Mouse (Mus musculus) forebrain, embryonic 11.5 days (tissue): ENCODE data around the gene Xkr8. TPM values are rescaled to one million over a fixed set of nuclear protein-coding genes. Genes with fewer than 3 reads are reported as not detected.

Experiments used
- ATAC-seq: fragments of 200-750 bp; cut with Nextera tagmentation; replicated peaks from 2 replicates; pipeline ENCODE4 v1.8.0; 2017; ENCODE audit warnings: moderate TSS enrichment; ENCODE audit not compliant: low FRiP score
- DNase-seq: peaks from one replicate; pipeline ENCODE4 v3.0.0-alpha.2; 2017; ENCODE audit warnings: low spot score
- H3K27ac ChIP-seq: fragments of 300-500 bp; sonication (generic); 2 replicates; pipeline ENCODE4 v1.5.1; 2014; ENCODE audit warnings: low read depth, low read length
- H3K27me3 ChIP-seq: fragments of 300-500 bp; sonication (generic); 2 replicates; pipeline ENCODE4 v1.6.1; 2014; ENCODE audit warnings: mild to moderate bottlenecking, low read length, mixed read lengths; ENCODE audit not compliant: control insufficient read depth, insufficient read depth
- H3K36me3 ChIP-seq: fragments of 300-500 bp; sonication (generic); 2 replicates; pipeline ENCODE4 v1.6.1; 2014; ENCODE audit warnings: mild to moderate bottlenecking, low read length, moderate library complexity, mixed read lengths; ENCODE audit not compliant: control insufficient read depth, insufficient read depth
- H3K4me1 ChIP-seq: fragments of 300-500 bp; sonication (generic); replicated peaks from 2 replicates; pipeline ENCODE4 v1.6.1; 2014; ENCODE audit warnings: low read length, mixed read lengths; ENCODE audit not compliant: control insufficient read depth, insufficient read depth
- H3K4me2 ChIP-seq: fragments of 300-500 bp; sonication (generic); 2 replicates; pipeline ENCODE4 v1.6.1; 2014; ENCODE audit warnings: low read depth, mild to moderate bottlenecking, low read length, moderate library complexity, mixed read lengths; ENCODE audit not compliant: severe bottlenecking
- H3K4me3 ChIP-seq: fragments of 300-500 bp; sonication (generic); 2 replicates; pipeline ENCODE4 v1.5.1; 2014; ENCODE audit warnings: low read depth, low read length
- H3K9ac ChIP-seq: fragments of 300-500 bp; sonication (generic); 2 replicates; pipeline ENCODE4 v1.6.1; 2014; ENCODE audit warnings: low read length
- H3K9me3 ChIP-seq: fragments of 300-500 bp; sonication (generic); 2 replicates; pipeline ENCODE4 v1.6.1; 2016; ENCODE audit warnings: low read length, mixed read lengths; ENCODE audit not compliant: control insufficient read depth
- WGBS: fragments of 180-500 bp; shearing (Covaris S2); extraction: QIAGEN DNeasy Blood & Tissue Kit; methylation state at CpG from one replicate; pipeline ENCODE4 v1.1.7; 2014; 5-methylcytosine and 5-hydroxymethylcytosine counted together
- polyA plus RNA-seq: library from polyadenylated mRNA; unstranded; fragments of >200 nt; fragmentation: Nextera tagmentation; extraction: Ambion mirVana; gene quantifications from 2 replicates; pipeline ENCODE4 v1.2.1, GENCODE M21; 2014

The Xkr8 gene
- polyA plus RNA-seq, 1 experiment from 2014 or later: 4.8 TPM

DNA sequence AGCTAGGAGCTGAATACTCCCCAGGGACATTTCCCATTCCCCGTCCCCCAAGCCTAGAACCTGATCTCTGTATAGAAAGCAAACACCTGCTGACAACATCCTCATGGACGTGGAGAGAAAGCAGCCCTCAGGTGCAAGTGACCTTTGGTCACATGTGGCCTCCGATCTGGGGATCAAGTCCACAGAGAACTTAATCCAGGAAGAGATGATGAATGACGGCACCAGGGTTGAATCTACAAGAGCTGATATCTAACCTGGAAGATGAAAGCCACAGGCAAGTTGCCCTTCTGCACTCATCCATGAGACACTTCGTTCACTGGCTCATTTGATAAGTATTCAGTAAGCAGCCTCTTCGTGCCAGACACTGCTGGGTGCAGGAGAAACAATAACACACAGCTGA lies 30.3 kb upstream of the Xkr8 start:
- no peaks in the 10 kb centered on the region for H3K4me1 ChIP-seq
- no peak overlapping the region for H3K27ac ChIP-seq
- no peak overlapping the region for H3K4me2 ChIP-seq
- H3K9me3 ChIP-seq: no peaks in the 10 kb centered on the region
- peaks cover under 1% of the 10 kb centered on the region; the same call in 1 of the 2 replicates for H3K27me3 ChIP-seq
- WGBS: 86% methylated on average over 6 of the region's 6 CpGs
- no peaks in the 10 kb centered on the region for H3K36me3 ChIP-seq
- ATAC-seq (no peak), DNase-seq (no peak)
- no peak overlapping the region for H3K9ac ChIP-seq
- H3K4me3 ChIP-seq: no peak overlapping the region

DNA sequence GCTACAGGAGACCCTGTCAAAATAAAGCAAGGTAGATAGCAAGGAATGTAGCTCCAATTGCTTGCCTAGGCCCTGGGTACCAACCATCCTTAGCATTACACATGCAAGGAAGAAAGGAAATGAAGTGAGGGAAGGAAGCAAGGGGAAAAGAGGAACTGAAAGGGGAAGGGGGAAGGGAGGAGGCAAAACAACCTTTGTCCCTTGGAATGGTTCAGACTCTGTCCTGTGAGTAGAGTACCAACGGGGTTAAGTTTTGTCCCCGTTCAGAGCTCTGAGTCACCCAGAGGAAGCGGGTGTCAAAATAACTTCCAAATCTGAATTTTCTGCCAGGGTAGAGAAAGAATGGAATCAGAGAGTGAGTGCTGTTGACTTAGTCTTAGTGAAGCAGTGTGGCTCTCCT lies 27.9 kb upstream of the Xkr8 start:
- Histone ChIP-seq H3K36me3 (no peaks in the 10 kb centered on the region), H3K4me2 (no peak overlapping the region), H3K4me3 (no peak overlapping the region), H3K9me3 (no peaks in the 10 kb centered on the region), H3K27ac (no peak overlapping the region), H3K27me3 (peaks cover 2% of the 10 kb centered on the region; the same call in 1 of the 2 replicates), H3K4me1 (peaks cover 5% of the 10 kb centered on the region; the same call in 1 of the 2 replicates), H3K9ac (no peak overlapping the region)
- DNase-seq (no peak), ATAC-seq (no peak)
- WGBS: 78% methylated on average over 3 of the region's 3 CpGs

DNA sequence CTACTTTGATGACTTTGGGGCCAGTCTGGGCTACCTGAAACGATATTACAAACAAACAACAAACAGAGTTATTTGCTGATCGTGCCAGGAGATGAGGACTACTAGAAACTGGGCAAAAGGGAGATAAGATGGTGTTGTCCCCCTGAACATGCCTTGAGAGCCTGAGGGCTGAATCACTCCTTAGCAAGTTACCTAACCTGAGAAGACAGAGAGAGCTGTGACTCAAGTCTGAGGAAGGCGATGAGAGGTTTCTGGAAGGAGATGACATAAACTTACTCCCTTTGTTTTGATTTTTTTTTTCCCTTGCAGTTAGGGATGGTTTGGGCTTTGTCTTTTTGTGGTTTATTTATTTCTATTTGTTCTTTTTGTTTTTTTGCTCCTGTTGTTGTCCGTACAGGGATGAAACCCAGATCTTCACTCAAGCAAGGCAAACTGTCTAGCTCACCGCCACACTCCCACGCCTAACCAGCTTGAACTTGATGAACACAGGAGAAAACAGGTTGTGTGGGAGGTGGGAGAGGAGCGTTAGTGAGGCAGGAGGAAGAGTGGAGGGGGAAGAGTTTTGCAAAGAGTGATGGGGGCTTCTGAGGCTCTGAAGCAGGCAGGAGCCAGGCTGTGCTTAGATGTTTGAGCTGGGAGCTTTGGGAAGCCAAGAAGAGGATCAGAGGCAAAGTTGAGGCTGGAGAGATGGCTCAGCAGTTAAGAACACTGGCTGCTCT lies 25.4 kb upstream of the Xkr8 start:
- H3K27ac ChIP-seq: no peak overlapping the region
- H3K4me1 ChIP-seq: peaks cover 5% of the 10 kb centered on the region; the same call in 1 of the 2 replicates
- no peak overlapping the region for H3K4me3 ChIP-seq
- no peak overlapping the region for H3K9ac ChIP-seq
- no peak overlapping the region for H3K4me2 ChIP-seq
- ATAC-seq: no peak
- DNase-seq: no peak
- H3K27me3 ChIP-seq: peaks cover 2% of the 10 kb centered on the region; the same call in 1 of the 2 replicates
- no peaks in the 10 kb centered on the region for H3K9me3 ChIP-seq
- WGBS: 90% methylated on average over 7 of the region's 7 CpGs
- H3K36me3 ChIP-seq: no peaks in the 10 kb centered on the region

DNA sequence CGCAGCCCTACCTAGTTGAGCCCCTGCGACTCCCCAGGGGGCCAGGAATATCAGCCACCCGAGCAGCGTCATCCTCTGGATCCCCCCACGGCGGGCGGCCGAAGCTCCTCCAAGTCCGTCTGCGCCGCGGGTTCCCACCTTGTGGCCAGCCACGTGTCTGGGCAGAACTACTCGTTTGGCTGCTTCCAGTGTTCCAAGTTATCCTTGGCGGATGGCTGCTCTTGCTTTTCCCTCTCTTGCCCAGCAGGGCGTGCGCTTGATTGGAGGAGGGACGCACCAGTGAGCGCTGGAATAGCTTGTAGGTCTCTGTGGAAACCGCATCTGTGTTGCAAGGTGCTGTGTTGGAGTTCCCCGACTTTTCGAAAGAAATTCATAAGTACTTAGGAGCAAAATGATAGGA lies 24.6 kb upstream of the Xkr8 start, which contains the start of gene Smpdl3b:
Gene Smpdl3b, minus strand, starts transcription at position 279 of the 400 bp plus-strand sequence.
- peaks cover 5% of the 10 kb centered on the region; the same call in 1 of the 2 replicates for H3K4me1 ChIP-seq
- peak; percentile 87 for DNase-seq
- H3K4me2 ChIP-seq: peak within 1 kb of the TSS; percentile 71
- no peaks in the 10 kb centered on the region for H3K36me3 ChIP-seq
- ATAC-seq: peak; percentile 75
- 2% methylated on average over 22 of the region's 22 CpGs for WGBS
- peak within 1 kb of the TSS; percentile 33 for H3K4me3 ChIP-seq
- peaks cover 2% of the 10 kb centered on the region; the same call in 1 of the 2 replicates for H3K27me3 ChIP-seq
- no peak within 1 kb of the TSS for H3K27ac ChIP-seq
- peak within 1 kb of the TSS; percentile 63 for H3K9ac ChIP-seq
- no peaks in the 10 kb centered on the region for H3K9me3 ChIP-seq

- H3K4me2 ChIP-seq: no peak overlapping the region
- peaks cover 2% of the 10 kb centered on the region; the same call in 1 of the 2 replicates for H3K27me3 ChIP-seq
- 80% methylated on average over 6 of the region's 6 CpGs for WGBS
- H3K27ac ChIP-seq: no peak overlapping the region
- no peaks in the 10 kb centered on the region for H3K36me3 ChIP-seq
- no peak overlapping the region for H3K9ac ChIP-seq
- peaks cover 5% of the 10 kb centered on the region; the same call in 1 of the 2 replicates for H3K4me1 ChIP-seq
- ATAC-seq (no peak), DNase-seq (no peak)
- no peaks in the 10 kb centered on the region for H3K9me3 ChIP-seq
- H3K4me3 ChIP-seq: no peak overlapping the region
Measured at GRCm38 (mm10) chr4:132752992-132753391, 20.6 kb upstream of the Xkr8 start.

GRCm38 (mm10) chr4:132749258-132749982 lies 17.1 kb upstream of the Xkr8 start:
- ATAC-seq: no peak
- Histone ChIP-seq H3K9ac (no peak overlapping the region), H3K4me3 (no peak overlapping the region), H3K9me3 (no peaks in the 10 kb centered on the region), H3K4me1 (no peaks in the 10 kb centered on the region), H3K4me2 (no peak overlapping the region), H3K36me3 (no peaks in the 10 kb centered on the region), H3K27me3 (no peaks in the 10 kb centered on the region), H3K27ac (no peak overlapping the region)
- 84% methylated on average over 6 of the region's 6 CpGs for WGBS
- DNase-seq: no peak

DNA sequence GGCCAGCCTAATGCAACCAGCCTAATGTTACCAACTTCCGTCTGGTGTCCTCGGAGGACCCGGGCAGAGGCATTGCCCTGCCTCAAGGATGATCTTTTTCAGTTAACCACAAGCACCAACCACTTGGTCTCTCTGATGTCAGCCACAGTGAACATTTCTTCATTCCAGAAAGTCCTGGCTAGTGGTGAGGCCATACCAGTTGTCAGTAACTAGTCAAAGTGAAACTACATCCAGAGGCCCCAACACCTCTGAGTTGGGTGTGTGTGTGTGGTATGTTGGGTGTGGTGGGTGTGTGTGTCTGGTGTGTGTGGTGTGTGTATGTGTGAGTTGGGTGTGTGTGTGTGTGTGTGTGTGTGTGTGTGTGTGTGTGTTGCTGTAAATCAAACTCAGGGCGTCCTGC lies 16.4 kb upstream of the Xkr8 start:
- DNase-seq: no peak
- Histone ChIP-seq H3K36me3 (no peaks in the 10 kb centered on the region), H3K27ac (no peak overlapping the region), H3K9me3 (no peaks in the 10 kb centered on the region), H3K9ac (no peak overlapping the region), H3K4me1 (no peaks in the 10 kb centered on the region), H3K4me2 (no peak overlapping the region), H3K27me3 (no peaks in the 10 kb centered on the region), H3K4me3 (no peak overlapping the region)
- ATAC-seq: no peak
- WGBS: 93% methylated on average over 4 of the region's 4 CpGs

DNA sequence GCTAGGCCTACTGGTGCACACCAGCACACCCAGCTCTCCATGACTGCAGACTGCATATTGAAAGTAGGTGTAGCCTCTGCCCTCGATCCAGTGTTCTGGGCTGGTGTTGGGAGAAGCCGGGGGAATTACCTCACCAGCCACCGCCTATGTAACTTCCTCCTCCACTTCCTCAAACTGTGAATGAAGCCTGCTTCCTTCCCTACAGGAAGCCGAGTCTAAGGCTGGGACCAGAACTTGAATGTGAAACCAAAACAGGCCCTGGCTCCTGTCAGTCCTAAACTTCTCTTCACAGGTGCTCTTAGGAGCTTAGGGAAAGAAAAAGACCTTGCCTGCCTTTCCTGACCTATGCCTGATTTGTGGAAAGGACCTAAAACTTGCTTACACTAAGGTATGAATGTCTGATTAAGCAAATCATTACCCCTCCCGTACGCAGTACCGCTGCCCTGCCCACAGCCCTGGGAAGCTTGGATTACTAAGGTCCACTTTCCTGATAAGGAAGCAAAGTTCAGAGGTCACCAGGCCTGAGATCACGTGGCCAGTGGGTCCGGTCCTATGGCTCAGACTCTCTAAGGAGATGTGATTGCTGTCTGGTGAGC lies 15.4 kb upstream of the Xkr8 start:
- Histone ChIP-seq H3K9me3 (no peaks in the 10 kb centered on the region), H3K4me2 (no peak overlapping the region), H3K4me1 (no peaks in the 10 kb centered on the region), H3K36me3 (no peaks in the 10 kb centered on the region), H3K27me3 (no peaks in the 10 kb centered on the region), H3K9ac (no peak overlapping the region), H3K27ac (no peak overlapping the region), H3K4me3 (no peak overlapping the region)
- no peak for DNase-seq
- ATAC-seq: no peak
- 78% methylated on average over 9 of the region's 9 CpGs for WGBS
